Mouse (Mus musculus) midbrain, postnatal 0 days (tissue): ENCODE results near the gene Polr3gl. TPM values are rescaled to one million over a fixed set of nuclear protein-coding genes. Genes with fewer than 3 reads are reported as not detected.
A peak's percentile ranks its signal among the peaks of the same experiment; 100 is the strongest.

Experiments
- ATAC-seq: fragments of 200-750 bp; cut with Nextera tagmentation; 2 replicates; pipeline ENCODE4 v1.8.0; 2017; ENCODE audit warnings: moderate number of reproducible peaks, mild to moderate bottlenecking, moderate TSS enrichment, moderate library complexity; ENCODE audit not compliant: low FRiP score
- DNase-seq: peaks from one replicate; pipeline ENCODE4 v3.0.0-alpha.2; 2015; ENCODE audit warnings: low spot score
- H3K27ac ChIP-seq: fragments of 300-500 bp; sonication (generic); 2 replicates; pipeline ENCODE4 v1.5.1; 2014; ENCODE audit warnings: low read depth, mild to moderate bottlenecking, low read length, mixed read lengths
- H3K27me3 ChIP-seq: fragments of 300-500 bp; sonication (generic); 2 replicates; pipeline ENCODE4 v1.6.1; 2014; ENCODE audit warnings: low read length, control low read depth, mixed read lengths; ENCODE audit not compliant: insufficient read depth
- H3K36me3 ChIP-seq: fragments of 300-500 bp; sonication (generic); 2 replicates; pipeline ENCODE4 v1.6.1; 2014; ENCODE audit warnings: low read length, control low read depth, mixed read lengths; ENCODE audit not compliant: insufficient read depth
- H3K4me1 ChIP-seq: fragments of 300-500 bp; sonication (generic); 2 replicates; pipeline ENCODE4 v1.6.1; 2014; ENCODE audit warnings: mild to moderate bottlenecking, control low read depth, antibody characterized with exemption, low read length, mixed read lengths; ENCODE audit not compliant: insufficient read depth
- H3K4me2 ChIP-seq: fragments of 300-500 bp; sonication (generic); 2 replicates; pipeline ENCODE4 v1.6.1; 2014; ENCODE audit warnings: low read depth, mild to moderate bottlenecking, low read length, mixed read lengths; ENCODE audit not compliant: poor library complexity, severe bottlenecking
- H3K4me3 ChIP-seq: fragments of 300-500 bp; sonication (generic); 2 replicates; pipeline ENCODE4 v1.5.1; 2014; ENCODE audit warnings: low read depth, mild to moderate bottlenecking, low read length, moderate library complexity
- H3K9ac ChIP-seq: fragments of 300-500 bp; sonication (generic); replicated peaks from 2 replicates; pipeline ENCODE4 v1.6.1; 2014; ENCODE audit warnings: mild to moderate bottlenecking, low read length, moderate library complexity, mixed read lengths; ENCODE audit not compliant: poor library complexity, severe bottlenecking
- H3K9me3 ChIP-seq: fragments of 300-500 bp; sonication (generic); 2 replicates; pipeline ENCODE4 v1.6.1; 2016; ENCODE audit warnings: low read length, control low read depth
- CTCF ChIP-seq: IDR thresholded peaks from 2 replicates; pipeline ENCODE4 v1.5.1; 2016; ENCODE audit warnings: antibody characterized with exemption, mild to moderate bottlenecking
- WGBS: fragments of 180-500 bp; shearing (Covaris S2); extraction: QIAGEN DNeasy Blood & Tissue Kit; methylation state at CpG from one replicate; pipeline ENCODE4 v1.1.7; 2014; 5-methylcytosine and 5-hydroxymethylcytosine counted together
- polyA plus RNA-seq: library from polyadenylated mRNA; unstranded; fragments of >200 nt; fragmentation: Nextera tagmentation; extraction: Ambion mirVana; gene quantifications from 2 replicates; pipeline ENCODE4 v1.2.1, GENCODE M21; 2015
- total RNA-seq: library from RNA; depleted of rRNA; stranded (reverse); fragments of >200 nt; gene quantifications from 2 replicates; pipeline ENCODE4 v1.2.3, GENCODE M21; 2014

The Polr3gl gene
- total and polyA plus RNA-seq, 2 experiments from 2014 or later: 16.2 to 32.0 TPM

DNA sequence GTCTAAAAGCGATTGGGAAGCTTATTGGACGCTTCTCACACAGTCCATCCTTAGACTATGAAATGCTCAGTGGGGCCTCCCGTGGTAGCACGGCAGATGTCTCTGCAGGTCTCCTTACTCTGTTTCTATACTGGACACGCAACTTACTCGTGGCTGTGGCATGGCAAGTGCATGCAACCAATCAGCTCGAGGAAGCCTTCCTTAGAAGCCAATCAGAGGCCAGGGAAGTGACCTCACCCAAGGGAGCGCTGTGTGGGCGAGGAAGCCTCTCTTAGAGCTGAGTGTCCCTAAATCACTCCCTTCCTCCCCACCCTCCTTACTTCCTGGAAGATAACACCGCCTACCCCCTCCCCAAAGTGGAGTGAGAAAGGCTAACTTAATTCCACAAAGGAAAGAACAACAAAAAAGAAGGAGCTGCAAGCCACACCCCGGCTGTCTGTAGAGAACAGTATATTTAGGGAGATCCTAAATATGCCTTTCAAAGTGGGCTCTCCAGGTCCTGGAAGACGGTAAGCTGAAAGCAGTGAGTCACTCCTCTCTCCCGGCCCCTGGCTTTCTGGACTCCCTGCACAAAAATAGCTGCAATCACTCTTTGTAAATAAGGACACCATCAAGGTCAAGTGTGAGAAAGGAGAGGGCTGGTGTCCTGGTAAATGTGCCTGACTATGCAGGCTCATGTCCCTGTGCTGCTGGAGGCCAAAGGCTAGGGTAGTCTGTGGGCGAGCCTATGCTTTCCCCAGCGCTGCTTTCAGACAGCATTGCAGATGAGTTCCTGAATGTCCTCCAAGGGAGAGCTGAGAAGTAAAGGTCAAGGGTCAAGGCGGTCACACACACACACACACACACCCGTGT is 17.1 kb downstream of the Polr3gl start, which contains the start of gene Gm16253:
Gm16253 (plus strand) TSS at position 295 of the 852 bp plus-strand sequence.
- Histone ChIP-seq H3K4me2 (peak within 1 kb of the TSS; percentile 28), H3K36me3 (no peaks in the 10 kb centered on the region), H3K4me1 (0 out of 2 replicates have a peak, but pooled peaks cover 3% of the 10 kb centered on the region), H3K27me3 (no peaks in the 10 kb centered on the region), H3K9me3 (no peaks in the 10 kb centered on the region), H3K4me3 (no peak within 1 kb of the TSS), H3K27ac (peak within 1 kb of the TSS; percentile 74), H3K9ac (no peak within 1 kb of the TSS)
- ATAC-seq: peak; percentile 88
- TF ChIP-seq CTCF: peak; percentile 40; the same call in 1 of the 2 replicates
- WGBS: 30% methylated on average over 17 of the region's 17 CpGs
- DNase-seq: peak; percentile 94

DNA sequence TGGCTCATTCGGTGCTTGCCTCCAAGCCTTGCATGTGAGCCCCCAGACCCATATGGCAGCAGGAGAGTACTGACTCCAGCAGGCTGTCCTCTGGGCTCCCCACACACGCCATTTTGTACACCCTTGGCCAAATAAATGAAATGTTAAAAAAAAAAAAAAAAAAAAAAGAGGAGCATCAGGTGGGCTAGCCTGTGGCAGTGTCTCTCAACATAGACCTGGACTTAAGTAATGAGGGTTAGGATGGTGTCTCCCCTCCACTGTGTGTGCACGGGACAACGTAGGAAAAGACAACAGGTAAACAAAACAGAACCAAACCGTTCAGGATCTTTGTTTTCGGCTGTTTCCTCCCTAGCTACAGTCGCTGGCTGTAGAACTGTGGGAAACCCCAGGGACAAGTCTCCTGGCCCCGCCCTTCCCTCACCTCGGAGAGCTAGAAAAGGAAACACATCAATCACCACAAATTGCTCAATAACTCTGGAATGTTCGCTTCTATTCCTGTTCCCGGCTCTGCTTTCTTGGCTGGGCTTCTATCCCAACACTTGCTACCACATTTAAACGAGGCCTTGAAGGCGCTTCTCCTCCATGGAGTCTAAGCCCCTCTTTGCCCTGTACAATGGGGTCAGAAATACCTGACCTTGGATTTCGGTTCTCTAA is 17.8 kb downstream of the Polr3gl start:
- Histone ChIP-seq H3K27me3 (no peaks in the 10 kb centered on the region), H3K4me3 (no peak overlapping the region), H3K9ac (no peak overlapping the region), H3K36me3 (no peaks in the 10 kb centered on the region), H3K27ac (peak overlapping the region; percentile 74), H3K9me3 (no peaks in the 10 kb centered on the region), H3K4me2 (peak overlapping the region; percentile 28; the same call in 1 of the 2 replicates), H3K4me1 (0 out of 2 replicates have a peak, but pooled peaks cover 3% of the 10 kb centered on the region)
- no peak for TF ChIP-seq CTCF
- WGBS: 65% methylated on average over 14 of the region's 14 CpGs
- DNase-seq (no peak), ATAC-seq (no peak)

DNA sequence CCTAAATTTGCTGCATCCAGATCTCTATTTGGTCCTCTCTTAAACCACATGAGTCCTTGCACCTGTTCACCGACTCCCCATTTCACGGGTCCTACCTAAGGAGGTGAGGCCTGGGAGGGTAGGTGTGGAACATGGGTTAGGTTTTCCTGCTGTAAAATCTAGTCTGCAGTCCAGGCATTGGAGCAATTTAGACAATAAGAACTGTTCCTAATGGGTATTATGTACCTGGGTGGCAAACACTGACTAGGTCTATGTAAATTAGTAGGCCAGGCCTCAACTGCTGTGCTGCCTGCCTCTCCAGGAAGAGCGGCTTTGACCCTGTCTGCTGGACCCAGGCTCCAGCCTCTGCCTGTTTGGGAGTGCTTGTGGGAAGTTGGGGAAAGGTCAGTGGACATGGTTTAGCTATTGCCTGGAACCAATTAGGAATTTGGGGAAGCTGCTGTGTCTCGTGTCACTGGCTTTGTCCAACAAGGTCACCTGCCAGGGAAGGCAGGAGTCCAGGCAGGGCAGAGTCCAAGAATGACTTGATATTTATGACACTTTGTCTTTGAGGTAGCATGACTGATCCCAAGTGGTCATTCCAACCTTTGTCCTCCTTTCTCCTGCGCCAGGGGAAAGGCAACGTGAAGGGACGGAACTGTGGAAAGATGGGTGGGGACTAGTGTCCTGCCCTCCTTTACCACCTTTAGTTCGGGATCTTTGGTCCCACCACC is 18.6 kb downstream of the Polr3gl start:
- no peak for TF ChIP-seq CTCF
- no peak overlapping the region for H3K4me2 ChIP-seq
- WGBS: 89% methylated on average over 8 of the region's 8 CpGs
- no peak for DNase-seq
- H3K4me1 ChIP-seq: 0 out of 2 replicates have a peak, but pooled peaks cover 3% of the 10 kb centered on the region
- H3K9ac ChIP-seq: no peak overlapping the region
- no peaks in the 10 kb centered on the region for H3K36me3 ChIP-seq
- no peaks in the 10 kb centered on the region for H3K27me3 ChIP-seq
- H3K9me3 ChIP-seq: no peaks in the 10 kb centered on the region
- H3K4me3 ChIP-seq: no peak overlapping the region
- ATAC-seq: no peak
- no peak overlapping the region for H3K27ac ChIP-seq

DNA sequence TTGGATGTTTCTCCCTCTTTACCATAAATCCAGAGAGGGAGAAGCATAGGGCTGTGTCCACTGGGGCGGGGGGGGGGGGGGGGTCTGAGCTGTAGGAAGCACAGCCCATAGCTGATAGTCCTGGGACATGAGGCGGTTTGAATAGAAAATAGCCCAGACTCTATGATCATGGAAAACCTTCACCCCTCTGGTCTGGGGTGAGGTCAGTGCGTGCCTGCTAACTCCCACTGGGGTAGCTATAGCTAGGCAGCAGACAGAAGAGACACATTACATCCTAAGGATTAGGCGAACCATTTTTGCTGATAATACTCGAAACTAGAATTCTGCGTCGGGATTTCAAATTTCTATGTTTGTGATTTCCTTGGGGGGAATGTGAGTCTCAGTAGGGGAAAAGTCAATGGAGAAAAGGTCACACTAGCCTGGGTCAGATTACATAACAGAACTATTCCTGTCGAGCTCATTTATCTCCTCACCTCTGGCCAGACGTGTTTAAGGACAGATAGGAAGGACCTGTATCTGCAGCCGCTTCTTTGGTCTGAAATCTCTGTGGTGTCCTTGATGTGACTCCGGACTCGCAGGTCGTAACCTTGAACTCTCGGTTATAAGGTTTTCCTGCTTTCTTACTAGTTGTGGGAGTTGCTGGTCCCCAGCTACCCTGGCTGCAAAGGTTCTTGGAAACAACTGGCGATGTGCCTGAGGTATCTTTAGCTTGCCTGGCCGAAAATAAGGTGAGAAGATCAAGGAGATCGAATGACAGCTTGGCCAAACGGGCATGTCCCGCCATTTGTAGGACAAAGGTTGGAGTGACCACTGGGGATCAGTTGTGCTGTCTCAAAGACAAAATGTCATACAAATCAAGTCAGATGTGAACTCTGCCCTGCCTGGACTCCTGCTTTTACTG is 20.1 kb downstream of the Polr3gl start:
- ATAC-seq (no peak), DNase-seq (no peak)
- Histone ChIP-seq H3K27ac (no peak overlapping the region), H3K4me2 (no peak overlapping the region), H3K27me3 (no peaks in the 10 kb centered on the region), H3K4me1 (no peaks in the 10 kb centered on the region), H3K9ac (no peak overlapping the region), H3K9me3 (no peaks in the 10 kb centered on the region), H3K4me3 (no peak overlapping the region), H3K36me3 (no peaks in the 10 kb centered on the region)
- WGBS: 84% methylated on average over 19 of the region's 19 CpGs
- TF ChIP-seq CTCF: no peak
